Mouse (Mus musculus): ENCODE results near the gene Esp38. TPM values are rescaled to one million over a fixed set of nuclear protein-coding genes. Genes with fewer than 3 reads are reported as not detected.
"Not testable (repeated sequence)": the region's sequence is repeated elsewhere in the genome, so short reads cannot be mapped to it uniquely, and the experiment has no call there.

The Esp38 gene
- polyA plus RNA-seq (2012; rRNA removed) (not detected in 2 replicates), polyA plus RNA-seq (2014; fragmentation: Nextera tagmentation; extraction: Ambion mirVana) (not detected in 2 replicates)

DNA sequence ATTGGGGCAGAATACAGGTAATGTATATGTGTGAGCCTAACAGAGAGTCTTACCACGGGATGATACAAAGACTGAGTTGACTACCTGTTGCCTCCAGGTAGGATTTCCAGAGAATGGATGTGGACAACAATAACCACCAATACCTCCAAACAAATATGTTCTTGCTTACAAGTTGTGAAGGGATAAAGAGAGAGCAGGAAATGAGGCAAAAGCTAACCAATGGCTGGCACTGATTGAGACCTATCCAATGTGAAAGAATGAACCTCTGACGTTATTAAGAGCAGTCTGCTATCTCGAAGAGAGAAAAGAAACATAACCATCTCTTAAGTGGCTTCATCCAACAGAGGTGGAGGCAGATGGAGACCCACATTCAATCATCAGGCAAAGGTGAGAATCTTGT lies at the start of gene Esp38:
Gene Esp38 (plus strand): TSS at position 301 of the 400 bp plus-strand sequence.
- Histone ChIP-seq H3K4me1 (replicated peaks; ENCODE audit: control insufficient read depth in 2 of 2, insufficient read depth in 2 of 2, low read length in 1 of 2) (no peaks in the 10 kb centered on the region), H3K4me3 (ENCODE audit: insufficient read depth in 1 of 2, low read depth in 2 of 2, low read length in 2 of 2) (no peak within 1 kb of the TSS), H3K9ac (replicated peaks) (no peak within 1 kb of the TSS), H3K36me3 (replicated peaks; ENCODE audit: control insufficient read depth, insufficient read depth, low read depth) (no peaks in the 10 kb centered on the region), H3K27me3 (ENCODE audit: control insufficient read depth, insufficient read depth, low read length) (no peaks in the 10 kb centered on the region), H3K27ac (no peak within 1 kb of the TSS), H3K9me3 (ENCODE audit: control insufficient read depth, low read length) (no peaks in the 10 kb centered on the region), H3K4me2 (ENCODE audit: low read depth) (no peak within 1 kb of the TSS)
- no peak for TF ChIP-seq CTCF (IDR thresholded peaks at IDR 0.05; ENCODE audit: low read depth)
- no peak for TF ChIP-seq EP300 (IDR thresholded peaks at IDR 0.05; ENCODE audit: low read depth)
- ATAC-seq (ENCODE audit: insufficient read depth), result no peak
- no peak for DNase-seq (ENCODE audit: low read depth in 3 of 3, low spot score in 3 of 3)
- WGBS (ENCODE audit: insufficient replicate concordance), result 42% methylated on average over 3 of the region's 3 CpGs

GRCm38 (mm10) chr17:39902928-39903545 lies 47.3 kb upstream of the Esp38 start:
- not testable (repeated sequence) for H3K4me1 ChIP-seq (replicated peaks; ENCODE audit: control insufficient read depth in 2 of 2, insufficient read depth in 2 of 2, low read length in 1 of 2); H3K4me2 ChIP-seq (ENCODE audit: low read depth); DNase-seq (ENCODE audit: low read depth in 3 of 3, low spot score in 3 of 3); H3K9me3 ChIP-seq (ENCODE audit: control insufficient read depth, low read length); H3K27me3 ChIP-seq (ENCODE audit: control insufficient read depth, insufficient read depth, low read length); H3K27ac ChIP-seq; ATAC-seq (ENCODE audit: insufficient read depth); H3K36me3 ChIP-seq (replicated peaks; ENCODE audit: control insufficient read depth, insufficient read depth, low read depth); H3K9ac ChIP-seq (replicated peaks); H3K4me3 ChIP-seq (ENCODE audit: insufficient read depth in 1 of 2, low read depth in 2 of 2, low read length in 2 of 2)
- 41% methylated on average over 8 of the region's 8 CpGs for WGBS (ENCODE audit: insufficient replicate concordance)

Other genes with a start within 250 kb of the Esp38 start
- gene AC192777.2, start 144.9 kb downstream of the Esp38 start, polyA plus RNA-seq (2012; rRNA removed), result not detected in 2 replicates
- not detected in 2 replicates for gene AC192777.2, start 144.9 kb downstream of the Esp38 start, polyA plus RNA-seq (2014; fragmentation: Nextera tagmentation; extraction: Ambion mirVana)